Mouse (Mus musculus): Measurements from ENCODE around the gene Trim46. TPM values are rescaled to one million over a fixed set of nuclear protein-coding genes. Genes with fewer than 3 reads are reported as not detected.
A peak's percentile ranks its signal among the peaks of the same experiment; 100 is the strongest.
"Not testable (repeated sequence)": the region's sequence is repeated elsewhere in the genome, so short reads cannot be mapped to it uniquely, and the experiment has no call there.

The Trim46 gene
- polyA plus RNA-seq, 1 experiment = 87.2 TPM

GRCm38 (mm10) chr3:89221167-89221566 lies 24.9 kb downstream of the Trim46 start:
- Histone ChIP-seq H3K27ac (ENCODE audit: insufficient read depth, low read length) (0 out of 2 replicates have a peak overlapping the region, but pooled peaks have one; percentile 27), H3K4me3 (ENCODE audit: insufficient read depth, low read length) (no peak overlapping the region), H3K4me1 (ENCODE audit: control insufficient read depth, insufficient read depth, low read length) (peaks cover 1% of the 10 kb centered on the region; the same call in 1 of the 2 replicates)
- TF ChIP-seq POLR2A (IDR thresholded peaks at IDR 0.05; ENCODE audit: extremely low read depth, insufficient read depth, low read length) (no peak), CTCF (IDR thresholded peaks at IDR 0.05; ENCODE audit: extremely low read depth, insufficient read depth, low read length) (no peak)

- no peak for TF ChIP-seq CTCF (IDR thresholded peaks at IDR 0.05; ENCODE audit: extremely low read depth, insufficient read depth, low read length)
- H3K4me1 ChIP-seq (ENCODE audit: control insufficient read depth, insufficient read depth, low read length) = peaks cover 1% of the 10 kb centered on the region; the same call in 1 of the 2 replicates
- no peak overlapping the region for H3K4me3 ChIP-seq (ENCODE audit: insufficient read depth, low read length)
- no peak overlapping the region for H3K27ac ChIP-seq (ENCODE audit: insufficient read depth, low read length)
Measured at GRCm38 (mm10) chr3:89219546-89219945, 26.6 kb downstream of the Trim46 start.

- Histone ChIP-seq H3K4me1 (ENCODE audit: control insufficient read depth, insufficient read depth, low read length) (no peaks in the 10 kb centered on the region), H3K4me3 (ENCODE audit: insufficient read depth, low read length) (no peak overlapping the region), H3K27ac (ENCODE audit: insufficient read depth, low read length) (no peak overlapping the region)
- TF ChIP-seq CTCF (IDR thresholded peaks at IDR 0.05; ENCODE audit: extremely low read depth, insufficient read depth, low read length) (no peak), POLR2A (IDR thresholded peaks at IDR 0.05; ENCODE audit: extremely low read depth, insufficient read depth, low read length) (no peak)
Measured at GRCm38 (mm10) chr3:89218271-89218670, 27.8 kb downstream of the Trim46 start.

- not testable (repeated sequence) for H3K27ac ChIP-seq (ENCODE audit: insufficient read depth, low read length); H3K4me1 ChIP-seq (ENCODE audit: control insufficient read depth, insufficient read depth, low read length); H3K4me3 ChIP-seq (ENCODE audit: insufficient read depth, low read length)
Measured at GRCm38 (mm10) chr3:89216407-89216806, 29.7 kb downstream of the Trim46 start.

GRCm38 (mm10) chr3:89215853-89216252 lies 30.3 kb downstream of the Trim46 start:
- no peak overlapping the region for H3K4me3 ChIP-seq (ENCODE audit: insufficient read depth, low read length)
- H3K27ac ChIP-seq (ENCODE audit: insufficient read depth, low read length) = no peak overlapping the region
- TF ChIP-seq CTCF (IDR thresholded peaks at IDR 0.05; ENCODE audit: extremely low read depth, insufficient read depth, low read length) (peak; percentile 93), POLR2A (IDR thresholded peaks at IDR 0.05; ENCODE audit: extremely low read depth, insufficient read depth, low read length) (no peak)
- 0 out of 2 replicates have a peak, but pooled peaks cover 2% of the 10 kb centered on the region for H3K4me1 ChIP-seq (ENCODE audit: control insufficient read depth, insufficient read depth, low read length)

- peak within 1 kb of the TSS; percentile 76 for H3K27ac ChIP-seq (ENCODE audit: insufficient read depth, low read length)
- TF ChIP-seq CTCF (IDR thresholded peaks at IDR 0.05; ENCODE audit: extremely low read depth, insufficient read depth, low read length) (no peak), POLR2A (IDR thresholded peaks at IDR 0.05; ENCODE audit: extremely low read depth, insufficient read depth, low read length) (no peak)
- H3K4me1 ChIP-seq (ENCODE audit: control insufficient read depth, insufficient read depth, low read length) = 0 out of 2 replicates have a peak, but pooled peaks cover 2% of the 10 kb centered on the region
- H3K4me3 ChIP-seq (ENCODE audit: insufficient read depth, low read length) = peak within 1 kb of the TSS; percentile 80
Measured at GRCm38 (mm10) chr3:89214681-89215411, 31.3 kb downstream of the Trim46 start, which contains the start of gene Thbs3. Gene Thbs3, plus strand, starts transcription at chr3:89215180.

GRCm38 (mm10) chr3:89213803-89214530 lies 32.1 kb downstream of the Trim46 start:
- Histone ChIP-seq H3K27ac (ENCODE audit: insufficient read depth, low read length) (peak overlapping the region; percentile 76), H3K4me1 (ENCODE audit: control insufficient read depth, insufficient read depth, low read length) (0 out of 2 replicates have a peak, but pooled peaks cover 2% of the 10 kb centered on the region), H3K4me3 (ENCODE audit: insufficient read depth, low read length) (peak overlapping the region; percentile 80)
- TF ChIP-seq CTCF (IDR thresholded peaks at IDR 0.05; ENCODE audit: extremely low read depth, insufficient read depth, low read length) (no peak), POLR2A (IDR thresholded peaks at IDR 0.05; ENCODE audit: extremely low read depth, insufficient read depth, low read length) (peak; percentile 57; the same call in 1 of the 2 replicates)

- no peak for TF ChIP-seq POLR2A (IDR thresholded peaks at IDR 0.05; ENCODE audit: extremely low read depth, insufficient read depth, low read length)
- no peak for TF ChIP-seq CTCF (IDR thresholded peaks at IDR 0.05; ENCODE audit: extremely low read depth, insufficient read depth, low read length)
- Histone ChIP-seq H3K4me1 (ENCODE audit: control insufficient read depth, insufficient read depth, low read length) (0 out of 2 replicates have a peak, but pooled peaks cover 2% of the 10 kb centered on the region), H3K27ac (ENCODE audit: insufficient read depth, low read length) (no peak overlapping the region), H3K4me3 (ENCODE audit: insufficient read depth, low read length) (no peak overlapping the region)
Measured at GRCm38 (mm10) chr3:89210731-89211130, 35.4 kb downstream of the Trim46 start.

- no peak overlapping the region for H3K4me3 ChIP-seq (ENCODE audit: insufficient read depth, low read length)
- H3K27ac ChIP-seq (ENCODE audit: insufficient read depth, low read length) = no peak overlapping the region
- 0 out of 2 replicates have a peak, but pooled peaks cover 2% of the 10 kb centered on the region for H3K4me1 ChIP-seq (ENCODE audit: control insufficient read depth, insufficient read depth, low read length)
- TF ChIP-seq POLR2A (IDR thresholded peaks at IDR 0.05; ENCODE audit: extremely low read depth, insufficient read depth, low read length) (no peak), CTCF (IDR thresholded peaks at IDR 0.05; ENCODE audit: extremely low read depth, insufficient read depth, low read length) (no peak)
Measured at GRCm38 (mm10) chr3:89210162-89210561, 35.9 kb downstream of the Trim46 start.

All from cortical plate, adult 2 months (tissue).